Mouse (Mus musculus): ENCODE results near the gene Ggct.

Ggct gene

DNA sequence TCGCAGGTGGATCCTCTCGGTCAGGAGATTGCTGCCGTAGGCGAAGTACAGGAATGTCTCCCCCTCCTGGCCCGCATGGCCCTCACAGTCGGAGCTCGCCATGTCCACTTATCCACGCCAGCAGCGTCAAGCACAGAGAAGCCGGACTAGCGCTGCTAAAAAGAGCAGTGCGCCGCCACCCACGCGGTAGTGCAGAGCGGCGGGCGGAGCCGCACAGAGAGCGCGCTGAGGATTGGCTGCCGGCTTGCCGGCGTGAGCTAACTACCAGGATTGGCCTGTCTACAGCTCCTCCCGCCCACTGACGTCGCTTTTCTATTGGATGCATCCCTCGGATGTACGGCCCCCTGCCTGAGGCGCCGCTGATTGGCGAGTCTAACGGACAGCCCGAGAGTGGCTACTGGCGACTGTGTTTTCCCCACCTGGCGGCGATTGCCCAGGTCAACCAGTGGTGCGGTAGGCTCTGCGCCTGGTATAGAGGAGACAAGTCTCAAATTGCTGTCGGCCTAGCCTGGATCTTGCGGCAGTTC is at the start of gene Ggct:
Ggct (minus strand) TSS at position 217 of the 527 bp plus-strand sequence.
- DNase-seq (ENCODE audit: low spot score in 2 of 2), result peak; percentile 91 to 96

GRCm38 (mm10) chr6:55040031-55040430 is 47.3 kb upstream of the Ggct start:
- no peak for DNase-seq (ENCODE audit: low spot score in 2 of 2)

- DNase-seq (ENCODE audit: low spot score in 2 of 2), result no peak
Observed at GRCm38 (mm10) chr6:55039446-55039783, 46.7 kb upstream of the Ggct start.

GRCm38 (mm10) chr6:55038671-55039445 is 46.1 kb upstream of the Ggct start:
- peak in 1 of 2 experiments; percentile 24 for DNase-seq (ENCODE audit: low spot score in 2 of 2)

GRCm38 (mm10) chr6:55037799-55038670 is 45.3 kb upstream of the Ggct start, which contains the start of gene Gars:
TSS of gene Gars (plus strand) at chr6:55038007.
- DNase-seq (ENCODE audit: low spot score in 2 of 2), result peak; percentile 73 to 86

GRCm38 (mm10) chr6:55036731-55037130 is 44.0 kb upstream of the Ggct start:
- no peak for DNase-seq (ENCODE audit: low spot score in 2 of 2)

GRCm38 (mm10) chr6:55027642-55028041 is 34.9 kb upstream of the Ggct start:
- no peak for DNase-seq (ENCODE audit: low spot score in 2 of 2)

- DNase-seq (ENCODE audit: low spot score in 2 of 2), result no peak
Observed at GRCm38 (mm10) chr6:55021806-55022205, 29.1 kb upstream of the Ggct start.

GRCm38 (mm10) chr6:55018417-55018816 is 25.7 kb upstream of the Ggct start:
- DNase-seq (ENCODE audit: low spot score in 2 of 2), result no peak

- DNase-seq (ENCODE audit: low spot score in 2 of 2), result peak in 1 of 2 experiments; percentile 49
Observed at GRCm38 (mm10) chr6:55016710-55017583, 24.2 kb upstream of the Ggct start.

GRCm38 (mm10) chr6:55016236-55016635 is 23.5 kb upstream of the Ggct start:
- DNase-seq (ENCODE audit: low spot score in 2 of 2), result peak in 1 of 2 experiments; percentile 54

DNA sequence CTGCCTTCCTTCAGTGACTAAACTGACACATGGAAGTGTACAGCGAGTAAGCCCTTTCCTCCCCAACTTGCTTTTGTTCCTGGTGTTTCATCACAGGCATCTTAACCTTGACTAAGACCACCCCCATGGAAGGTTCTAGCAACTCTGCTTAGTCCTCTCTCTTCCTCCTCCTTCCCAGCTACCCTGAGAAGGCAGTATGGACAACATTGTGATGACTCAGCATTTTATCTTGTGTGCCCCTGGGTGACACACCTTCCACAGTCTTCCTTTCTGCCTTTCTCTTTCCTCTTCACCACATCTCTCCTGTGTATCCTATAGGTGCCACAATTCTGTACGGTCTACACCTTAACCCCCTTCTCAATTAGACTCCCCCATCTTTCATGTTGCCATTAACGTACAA is 21.4 kb upstream of the Ggct start:
- DNase-seq (ENCODE audit: low spot score in 2 of 2), result no peak

DNA sequence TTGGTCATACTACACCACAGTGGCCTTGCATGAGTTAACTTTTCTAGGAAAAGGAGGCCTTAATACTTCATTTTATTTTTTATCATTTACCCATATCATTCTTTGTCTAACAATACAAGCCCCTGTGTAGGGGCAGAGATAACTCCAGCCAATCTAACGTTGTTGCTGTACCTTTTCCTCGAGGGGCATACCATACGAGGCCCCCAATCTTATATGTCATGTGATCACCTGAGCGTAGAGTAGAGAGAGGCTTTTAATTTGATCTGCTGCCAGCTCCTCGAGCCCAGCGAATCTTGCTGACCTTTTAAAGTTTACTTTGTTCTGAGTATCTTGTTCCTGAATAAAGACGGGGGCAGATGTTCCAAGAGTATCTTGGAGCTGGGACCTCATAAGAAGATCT is 19.8 kb upstream of the Ggct start:
- DNase-seq (ENCODE audit: low spot score in 2 of 2), result no peak

DNA sequence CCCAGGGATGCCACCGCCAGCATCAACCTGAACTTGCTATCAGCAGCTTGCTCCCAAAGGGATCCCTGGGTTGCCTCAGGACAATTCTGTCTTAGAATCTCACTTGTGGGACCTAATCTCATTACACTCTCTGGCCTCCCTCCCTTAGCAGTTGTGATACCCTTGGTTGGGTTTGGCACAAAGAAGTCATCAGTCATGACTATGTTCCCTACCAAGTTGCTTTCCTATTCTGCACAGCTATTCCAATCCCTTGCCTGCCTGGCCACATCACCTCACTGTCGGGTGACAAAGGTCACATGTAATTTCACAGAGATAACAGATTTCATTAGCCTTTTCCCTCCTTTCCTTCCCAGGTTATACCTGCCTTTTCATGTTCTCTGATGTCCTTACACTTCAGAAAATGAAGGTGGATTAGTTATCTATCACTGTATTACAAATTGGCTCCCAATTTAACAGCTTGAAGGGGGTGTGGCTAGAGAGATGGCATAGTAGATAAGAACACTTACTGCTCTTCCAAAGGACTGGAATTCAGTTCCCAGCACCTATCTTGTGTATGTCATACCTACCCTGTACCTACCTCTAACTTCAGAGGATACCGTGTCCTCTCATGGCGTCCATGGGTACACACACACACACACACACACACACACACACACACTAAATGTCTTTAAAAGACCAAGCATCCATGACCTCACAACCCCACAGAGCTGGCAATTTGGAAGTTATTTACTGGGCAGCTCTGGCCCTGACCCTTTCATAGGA is 17.8 kb upstream of the Ggct start:
- DNase-seq (ENCODE audit: low spot score in 2 of 2), result no peak

DNA sequence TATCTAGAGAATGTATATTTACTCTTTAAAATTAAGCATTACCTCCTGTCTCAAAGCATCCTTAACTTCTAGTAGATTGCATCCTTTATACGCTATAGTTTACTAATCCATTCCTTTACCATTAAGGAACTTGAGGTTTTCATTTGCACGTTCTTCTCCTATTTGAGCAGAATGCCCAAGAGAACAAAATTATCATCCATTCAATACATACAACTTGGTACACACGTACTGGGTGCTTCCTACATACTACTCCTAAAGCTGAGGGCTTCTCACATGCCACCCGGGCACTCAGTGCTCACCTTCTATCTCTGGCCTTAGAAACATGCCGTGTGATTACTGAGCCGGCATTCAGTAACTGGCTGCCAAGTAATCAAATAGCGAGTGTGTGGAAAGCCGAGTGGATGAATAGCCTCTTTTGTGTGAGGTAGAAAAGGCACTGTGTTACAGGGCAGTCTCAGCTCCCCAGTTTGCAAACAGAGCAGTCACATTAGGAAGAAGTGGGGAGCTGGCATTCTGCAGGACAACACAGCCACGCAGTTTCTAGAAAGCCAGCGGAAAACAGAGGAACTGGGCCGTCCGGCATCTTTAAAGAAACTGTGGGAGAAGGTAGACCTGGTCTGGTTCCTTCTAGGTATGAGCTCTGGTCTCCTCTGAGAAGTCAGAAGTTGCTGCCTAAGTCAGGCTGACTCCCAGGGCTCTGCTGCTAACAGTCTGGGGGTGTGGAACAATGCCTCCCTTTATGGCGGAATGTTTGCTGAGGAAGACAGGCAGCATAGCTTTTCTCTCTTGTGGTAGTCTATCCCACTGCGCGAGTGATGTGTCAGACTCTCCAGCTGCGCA is 16.9 kb upstream of the Ggct start:
- no peak for DNase-seq (ENCODE audit: low spot score in 2 of 2)

- no peak for DNase-seq (ENCODE audit: low spot score in 2 of 2)
Observed at GRCm38 (mm10) chr6:55008401-55008800, 15.7 kb upstream of the Ggct start.

GRCm38 (mm10) chr6:55003559-55003958 is 10.8 kb upstream of the Ggct start:
- no peak for DNase-seq (ENCODE audit: low spot score in 2 of 2)

GRCm38 (mm10) chr6:55002438-55002837 is 9.7 kb upstream of the Ggct start:
- no peak for DNase-seq (ENCODE audit: low spot score in 2 of 2)

DNA sequence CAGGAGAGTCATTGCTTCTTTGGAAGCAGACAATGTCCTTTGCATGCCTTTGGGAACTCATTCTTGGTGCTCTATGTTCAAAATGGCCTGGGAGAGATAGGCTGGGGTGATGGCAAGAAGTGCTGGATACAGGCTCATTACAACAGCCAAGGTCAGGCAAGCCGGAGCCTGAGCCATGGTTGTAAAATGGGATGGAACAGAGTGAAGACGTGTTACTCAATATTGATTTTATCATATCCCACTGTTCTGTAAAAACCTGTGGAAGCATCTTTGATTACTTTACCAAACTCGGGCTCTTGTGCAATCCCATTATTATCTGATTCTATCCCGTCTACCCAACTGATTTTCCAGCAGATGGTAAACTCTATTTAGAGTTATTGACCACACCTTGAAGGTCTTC is 8.6 kb upstream of the Ggct start:
- DNase-seq (ENCODE audit: low spot score in 2 of 2), result no peak

DNA sequence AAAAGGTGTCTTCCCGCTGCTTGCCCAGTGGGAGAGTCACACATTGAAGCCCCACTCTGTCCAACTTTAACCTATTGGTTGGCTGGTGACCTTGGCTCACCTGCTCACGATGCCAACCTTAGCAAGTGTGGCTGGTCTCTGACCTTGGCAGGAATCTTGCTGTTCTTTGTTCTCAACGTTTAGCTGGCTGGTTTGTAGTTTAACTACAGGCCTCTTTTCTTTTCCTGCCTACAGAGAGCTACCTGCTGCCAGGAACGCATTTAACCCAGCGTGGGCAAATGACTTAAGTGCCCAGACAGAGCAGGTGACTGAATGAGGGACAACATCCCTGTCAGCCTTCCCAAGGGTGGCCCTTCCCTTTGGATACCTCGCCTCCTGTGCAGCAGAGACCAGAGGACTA is 5.0 kb upstream of the Ggct start:
- DNase-seq (ENCODE audit: low spot score in 2 of 2), result no peak

Data from urinary bladder, postnatal 36 days (tissue).